Mouse (Mus musculus) B cell, adult 62 days (primary cell): ENCODE data around the gene Kctd17. TPM values are rescaled to one million over a fixed set of nuclear protein-coding genes. Genes with fewer than 3 reads are reported as not detected.

Experiments used
- total RNA-seq: library from RNA; stranded (reverse); gene quantifications from 4 replicates; pipeline ENCODE4 v1.2.4, GENCODE M21; 2023

Gene Kctd17
- total RNA-seq: 0.44 to 0.75 TPM (median 0.54 TPM) in 3 of 4 replicates, not detected in the other

DNA sequence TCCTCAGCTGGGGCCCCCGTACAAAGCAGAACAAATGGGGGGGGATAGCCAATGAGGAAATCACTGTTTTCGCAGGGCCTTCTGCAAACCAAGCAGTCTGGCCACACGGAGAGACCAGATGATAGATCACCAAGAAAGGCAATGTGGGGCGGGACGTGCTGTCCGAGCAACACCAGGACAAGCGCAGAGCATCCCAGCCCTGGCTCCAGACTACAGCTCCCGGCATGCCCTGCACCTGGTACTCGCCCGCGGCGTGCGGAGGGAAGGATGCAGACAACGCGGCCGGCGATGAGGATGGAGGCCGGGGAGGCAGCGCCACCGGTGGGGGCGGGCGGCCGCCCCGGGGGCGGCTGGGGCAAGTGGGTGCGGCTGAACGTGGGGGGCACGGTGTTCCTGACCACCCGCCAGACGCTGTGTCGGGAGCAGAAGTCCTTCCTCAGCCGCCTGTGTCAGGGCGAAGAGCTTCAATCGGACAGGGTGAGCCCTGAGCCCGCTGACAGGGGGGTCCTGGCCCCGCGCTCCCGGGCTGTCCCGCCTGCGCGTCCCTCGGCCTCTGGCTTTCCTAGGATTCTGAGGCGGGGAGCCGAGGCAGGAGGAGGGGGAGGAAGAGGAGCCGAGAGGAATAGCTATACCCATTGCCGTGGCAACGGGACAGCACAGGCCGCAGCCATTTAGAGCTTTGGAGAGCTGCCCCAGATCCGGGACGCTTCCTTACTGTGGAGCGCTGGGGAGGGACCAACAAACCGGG lies at the start of gene Kctd17:
Gene Kctd17 (plus strand): TSS at position 174 of the 748 bp plus-strand sequence.

DNA sequence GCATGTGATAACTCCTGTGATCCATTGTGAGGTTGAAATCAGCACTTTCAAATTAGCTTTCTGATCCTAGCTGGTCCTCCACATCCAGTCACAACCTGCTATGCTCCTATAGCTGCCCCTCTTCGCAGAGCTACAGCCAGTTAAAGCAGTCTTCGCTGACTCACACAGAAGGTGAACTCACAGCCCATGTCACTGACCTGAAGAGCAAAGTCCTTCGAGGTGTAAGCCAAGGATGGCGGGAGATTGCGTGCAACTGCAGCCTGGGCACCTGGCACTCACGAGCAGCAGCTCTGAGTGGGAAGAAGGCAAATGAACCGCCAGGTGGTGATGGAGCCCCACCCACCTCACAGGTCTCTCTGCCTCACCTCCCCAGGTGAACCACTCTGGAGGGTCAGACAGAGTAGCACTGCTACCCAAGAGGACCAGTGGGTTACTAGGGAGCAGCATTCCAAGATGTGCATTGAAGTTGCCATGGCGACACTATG lies 32.8 kb upstream of the Kctd17 start, which contains the start of gene Tex33:
Gene Tex33 (minus strand): TSS at position 435 of the 485 bp plus-strand sequence.

DNA sequence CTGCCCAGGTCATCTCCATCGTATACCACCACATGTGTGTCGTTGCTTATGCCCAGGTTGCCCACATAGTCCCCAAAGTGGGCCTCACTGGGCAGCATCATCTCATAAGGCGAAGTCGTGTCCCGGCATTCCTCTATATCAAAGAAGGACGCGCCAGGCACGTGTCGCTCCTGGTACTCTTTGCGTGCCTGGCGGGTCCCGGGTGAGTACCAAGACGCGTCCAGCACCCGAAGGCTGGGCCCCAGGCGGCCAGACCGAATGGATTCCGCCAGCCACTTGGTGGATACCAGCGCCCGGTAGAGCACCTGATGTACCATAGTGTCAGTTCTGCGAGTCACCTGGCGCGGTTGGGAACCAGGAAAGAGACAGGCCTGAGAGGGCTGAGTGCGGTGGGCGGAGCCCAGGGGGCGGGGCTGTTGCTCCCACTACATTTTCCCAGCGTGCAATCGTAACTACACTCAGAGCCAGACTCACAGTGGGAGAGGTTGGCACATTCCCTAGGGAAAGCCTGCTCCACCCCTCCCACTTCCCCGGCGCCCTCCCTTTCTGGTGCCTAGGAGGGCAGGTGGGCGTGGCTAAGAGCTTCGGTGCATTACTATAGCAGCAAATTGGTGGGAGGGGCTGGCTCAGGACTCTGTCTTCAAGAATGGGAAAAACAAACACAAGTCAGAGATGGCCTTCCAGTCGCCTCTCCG lies 22.7 kb upstream of the Kctd17 start, which contains the start of gene Tst:
Gene Tst (minus strand): TSS at position 391 of the 695 bp plus-strand sequence.

DNA sequence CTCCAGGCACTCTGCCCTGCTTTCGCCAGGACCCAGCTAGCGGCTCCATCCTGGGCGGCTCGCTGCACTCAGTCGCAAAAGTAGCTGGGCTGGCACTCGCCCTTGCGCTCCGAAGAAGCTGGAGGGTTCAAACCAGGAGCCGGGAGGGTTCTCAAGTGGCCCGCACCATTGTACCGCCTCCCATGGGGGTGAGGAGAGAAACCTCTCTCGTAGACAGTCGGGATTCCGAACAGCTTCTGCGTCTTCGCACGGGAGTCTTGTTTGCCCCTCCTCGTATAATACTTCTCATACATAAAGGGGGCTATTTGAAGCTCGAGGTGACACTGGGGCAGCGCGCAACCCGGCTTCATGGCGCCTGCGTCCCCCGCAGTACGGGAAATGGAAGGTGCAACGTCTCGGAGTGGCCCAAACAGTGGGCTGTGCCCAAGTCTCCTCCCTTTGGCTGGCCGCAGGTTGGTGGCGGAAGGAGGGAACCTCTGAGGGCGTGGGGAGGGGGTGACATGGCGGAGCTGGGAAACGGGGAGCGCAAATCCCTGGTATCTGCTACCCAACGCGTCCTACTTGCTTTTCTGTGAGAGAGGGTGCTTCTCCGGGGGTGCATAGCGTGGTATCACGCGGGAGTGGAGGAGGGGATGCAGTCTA lies 21.9 kb upstream of the Kctd17 start, which contains the start of gene Mpst:
Gene Mpst (plus strand): TSS at position 124 of the 642 bp plus-strand sequence.

DNA sequence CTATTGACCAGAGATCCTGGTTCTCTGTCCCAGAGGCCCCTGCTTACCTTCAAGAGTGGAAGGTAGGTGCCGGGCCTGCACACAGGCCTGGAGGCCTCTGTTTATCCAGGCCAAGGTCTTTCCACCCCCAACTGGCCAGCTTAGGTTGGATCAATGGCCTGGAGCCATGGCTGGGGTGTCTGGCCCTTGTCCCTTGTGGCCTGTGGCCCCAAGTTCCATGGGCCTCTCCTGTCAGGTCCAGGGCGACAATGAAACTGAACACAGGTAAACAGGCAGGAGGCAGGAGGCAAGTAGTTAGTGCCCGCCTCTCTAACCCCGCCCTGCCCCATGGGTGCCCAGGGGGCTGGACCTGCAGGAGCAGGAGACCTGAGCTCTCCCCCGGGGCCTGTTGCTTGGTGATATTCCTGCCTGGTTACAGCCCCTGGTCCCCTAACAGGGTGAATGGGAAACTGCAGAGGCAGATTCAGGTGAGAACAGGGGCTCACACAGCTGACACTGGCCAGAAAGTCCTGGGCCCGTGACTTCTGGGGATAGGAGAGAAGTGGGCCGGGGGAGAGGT lies 40.1 kb downstream of the Kctd17 start, which contains the start of gene Tmprss6:
Gene Tmprss6 (minus strand): TSS at position 256 of the 559 bp plus-strand sequence.

Other genes with a start within 250 kb of the Kctd17 start
- not detected in 4 replicates for gene Pvalb, start 222.2 kb upstream of the Kctd17 start, total RNA-seq
- 285 to 330 TPM (median 294 TPM) in 4 replicates for gene Ncf4, start 183.8 kb upstream of the Kctd17 start, total RNA-seq
- 0.50 to 1.4 TPM (median 0.95 TPM) in 4 replicates for gene Csf2rb2, start 122.8 kb upstream of the Kctd17 start, total RNA-seq
- 21.1 to 26.8 TPM (median 22.9 TPM) in 4 replicates for gene Csf2rb, start 102.8 kb upstream of the Kctd17 start, total RNA-seq
- gene Tex33, start 32.7 kb upstream of the Kctd17 start, total RNA-seq: not detected in 4 replicates
- gene Tst, start 22.7 kb upstream of the Kctd17 start, total RNA-seq: 0.75 to 1.9 TPM (median 1.5 TPM) in 4 replicates
- gene Mpst, start 22.1 kb upstream of the Kctd17 start, total RNA-seq: 18.6 to 23.2 TPM (median 22.5 TPM) in 4 replicates
- gene Tmprss6, start 40.1 kb downstream of the Kctd17 start, total RNA-seq: not detected in 4 replicates
- gene Il2rb, start 66.7 kb downstream of the Kctd17 start, total RNA-seq: 3.7 to 4.7 TPM (median 3.9 TPM) in 4 replicates
- gene C1qtnf6, start 102.9 kb downstream of the Kctd17 start, total RNA-seq: not detected in 4 replicates
- not detected in 4 replicates for gene Sstr3, start 116.1 kb downstream of the Kctd17 start, total RNA-seq
- 761 to 837 TPM (median 813 TPM) in 4 replicates for gene Rac2, start 144.2 kb downstream of the Kctd17 start, total RNA-seq
- gene Cyth4, start 168.5 kb downstream of the Kctd17 start, total RNA-seq: 157 to 169 TPM (median 159 TPM) in 4 replicates